Mouse (Mus musculus): ENCODE measurements around the gene Camk2d. TPM values are rescaled to one million over a fixed set of nuclear protein-coding genes. Genes with fewer than 3 reads are reported as not detected.

Gene Camk2d
- total RNA-seq, 1 experiment = 12.4 TPM

GRCm38 (mm10) chr3:126628380-126628779 is 32.3 kb downstream of the Camk2d start:
- Histone ChIP-seq H3K9ac (ENCODE audit: insufficient read depth, low read depth, low read length, poor library complexity, severe bottlenecking) (no peak overlapping the region), H3K36me3 (ENCODE audit: control insufficient read depth, insufficient read depth, low read length, poor library complexity, severe bottlenecking) (no peaks in the 10 kb centered on the region), H3K4me3 (ENCODE audit: insufficient read depth in 1 of 2, low read depth in 1 of 2, low read length in 2 of 2, poor library complexity in 1 of 2, severe bottlenecking in 1 of 2) (no peak overlapping the region), H3K27ac (ENCODE audit: insufficient read depth, low read depth, low read length, poor library complexity, severe bottlenecking) (no peak overlapping the region), H3K4me1 (ENCODE audit: control insufficient read depth in 2 of 2, insufficient read depth in 2 of 2, low read length in 2 of 2, poor library complexity in 1 of 2) (no peaks in the 10 kb centered on the region), H3K9me3 (ENCODE audit: control insufficient read depth, insufficient read depth, low read depth, low read length) (no peaks in the 10 kb centered on the region)
- TF ChIP-seq HCFC1 (IDR thresholded peaks at IDR 0.05; ENCODE audit: borderline replicate concordance, insufficient read depth, low read length) (no peak), ZNF384 (IDR thresholded peaks at IDR 0.05; ENCODE audit: low read depth, low read length) (no peak), CHD2 (IDR thresholded peaks at IDR 0.05; ENCODE audit: low read depth, low read length) (no peak), ZC3H11A (IDR thresholded peaks at IDR 0.05; ENCODE audit: borderline replicate concordance, low read depth, low read length) (no peak), MAFK (IDR thresholded peaks at IDR 0.05; ENCODE audit: insufficient read depth, low read depth, low read length) (no peak)
- in situ Hi-C loops (cut with MboI; ENCODE audit: low sequenced_read_pairs in 2 of 2, unreplicated experiment in 2 of 2) = no loop called here
- DNase-seq (ENCODE audit: low read depth, low spot score) = no peak

GRCm38 (mm10) chr3:126629040-126629439 is 32.9 kb downstream of the Camk2d start:
- in situ Hi-C loops (cut with MboI; ENCODE audit: low sequenced_read_pairs in 2 of 2, unreplicated experiment in 2 of 2) = no loop called here
- H3K9me3 ChIP-seq (ENCODE audit: control insufficient read depth, insufficient read depth, low read depth, low read length) = no peaks in the 10 kb centered on the region
- H3K27ac ChIP-seq (ENCODE audit: insufficient read depth, low read depth, low read length, poor library complexity, severe bottlenecking) = no peak overlapping the region
- no peak overlapping the region for H3K9ac ChIP-seq (ENCODE audit: insufficient read depth, low read depth, low read length, poor library complexity, severe bottlenecking)
- no peak overlapping the region for H3K4me3 ChIP-seq (ENCODE audit: insufficient read depth in 1 of 2, low read depth in 1 of 2, low read length in 2 of 2, poor library complexity in 1 of 2, severe bottlenecking in 1 of 2)
- H3K36me3 ChIP-seq (ENCODE audit: control insufficient read depth, insufficient read depth, low read length, poor library complexity, severe bottlenecking) = no peaks in the 10 kb centered on the region
- TF ChIP-seq MAFK (IDR thresholded peaks at IDR 0.05; ENCODE audit: insufficient read depth, low read depth, low read length) = no peak
- no peak for TF ChIP-seq CHD2 (IDR thresholded peaks at IDR 0.05; ENCODE audit: low read depth, low read length)
- H3K4me1 ChIP-seq (ENCODE audit: control insufficient read depth in 2 of 2, insufficient read depth in 2 of 2, low read length in 2 of 2, poor library complexity in 1 of 2) = no peaks in the 10 kb centered on the region
- DNase-seq (ENCODE audit: low read depth, low spot score) = no peak

GRCm38 (mm10) chr3:126630111-126630869 is 34.2 kb downstream of the Camk2d start:
- no peaks in the 10 kb centered on the region for H3K4me1 ChIP-seq (ENCODE audit: control insufficient read depth in 2 of 2, insufficient read depth in 2 of 2, low read length in 2 of 2, poor library complexity in 1 of 2)
- no peak overlapping the region for H3K9ac ChIP-seq (ENCODE audit: insufficient read depth, low read depth, low read length, poor library complexity, severe bottlenecking)
- TF ChIP-seq ZC3H11A (IDR thresholded peaks at IDR 0.05; ENCODE audit: borderline replicate concordance, low read depth, low read length) = no peak
- no peak for TF ChIP-seq ZNF384 (IDR thresholded peaks at IDR 0.05; ENCODE audit: low read depth, low read length)
- TF ChIP-seq CHD2 (IDR thresholded peaks at IDR 0.05; ENCODE audit: low read depth, low read length) = no peak
- no peak for TF ChIP-seq MAFK (IDR thresholded peaks at IDR 0.05; ENCODE audit: insufficient read depth, low read depth, low read length)
- no peak for TF ChIP-seq HCFC1 (IDR thresholded peaks at IDR 0.05; ENCODE audit: borderline replicate concordance, insufficient read depth, low read length)
- no peaks in the 10 kb centered on the region for H3K36me3 ChIP-seq (ENCODE audit: control insufficient read depth, insufficient read depth, low read length, poor library complexity, severe bottlenecking)
- no peaks in the 10 kb centered on the region for H3K9me3 ChIP-seq (ENCODE audit: control insufficient read depth, insufficient read depth, low read depth, low read length)
- no peak for DNase-seq (ENCODE audit: low read depth, low spot score)
- in situ Hi-C loops (cut with MboI; ENCODE audit: low sequenced_read_pairs in 2 of 2, unreplicated experiment in 2 of 2) = no loop called here
- no peak overlapping the region for H3K27ac ChIP-seq (ENCODE audit: insufficient read depth, low read depth, low read length, poor library complexity, severe bottlenecking)
- H3K4me3 ChIP-seq (ENCODE audit: insufficient read depth in 1 of 2, low read depth in 1 of 2, low read length in 2 of 2, poor library complexity in 1 of 2, severe bottlenecking in 1 of 2) = no peak overlapping the region

- Histone ChIP-seq H3K9ac (ENCODE audit: insufficient read depth, low read depth, low read length, poor library complexity, severe bottlenecking) (no peak overlapping the region), H3K27ac (ENCODE audit: insufficient read depth, low read depth, low read length, poor library complexity, severe bottlenecking) (no peak overlapping the region), H3K4me3 (ENCODE audit: insufficient read depth in 1 of 2, low read depth in 1 of 2, low read length in 2 of 2, poor library complexity in 1 of 2, severe bottlenecking in 1 of 2) (no peak overlapping the region), H3K4me1 (ENCODE audit: control insufficient read depth in 2 of 2, insufficient read depth in 2 of 2, low read length in 2 of 2, poor library complexity in 1 of 2) (no peaks in the 10 kb centered on the region), H3K9me3 (ENCODE audit: control insufficient read depth, insufficient read depth, low read depth, low read length) (no peaks in the 10 kb centered on the region), H3K36me3 (ENCODE audit: control insufficient read depth, insufficient read depth, low read length, poor library complexity, severe bottlenecking) (no peaks in the 10 kb centered on the region)
- no peak for TF ChIP-seq ZC3H11A (IDR thresholded peaks at IDR 0.05; ENCODE audit: borderline replicate concordance, low read depth, low read length)
- TF ChIP-seq HCFC1 (IDR thresholded peaks at IDR 0.05; ENCODE audit: borderline replicate concordance, insufficient read depth, low read length) = no peak
- TF ChIP-seq ZNF384 (IDR thresholded peaks at IDR 0.05; ENCODE audit: low read depth, low read length) = no peak
- no peak for TF ChIP-seq MAFK (IDR thresholded peaks at IDR 0.05; ENCODE audit: insufficient read depth, low read depth, low read length)
- TF ChIP-seq CHD2 (IDR thresholded peaks at IDR 0.05; ENCODE audit: low read depth, low read length) = no peak
- in situ Hi-C loops (cut with MboI; ENCODE audit: low sequenced_read_pairs in 2 of 2, unreplicated experiment in 2 of 2) = no loop called here
- DNase-seq (ENCODE audit: low read depth, low spot score) = no peak
Observed at GRCm38 (mm10) chr3:126631583-126631982, 35.5 kb downstream of the Camk2d start.

- in situ Hi-C loops (cut with MboI; ENCODE audit: low sequenced_read_pairs in 2 of 2, unreplicated experiment in 2 of 2) = no loop called here
- TF ChIP-seq ZNF384 (IDR thresholded peaks at IDR 0.05; ENCODE audit: low read depth, low read length) = no peak
- no peak for TF ChIP-seq MAFK (IDR thresholded peaks at IDR 0.05; ENCODE audit: insufficient read depth, low read depth, low read length)
- TF ChIP-seq CHD2 (IDR thresholded peaks at IDR 0.05; ENCODE audit: low read depth, low read length) = no peak
- TF ChIP-seq HCFC1 (IDR thresholded peaks at IDR 0.05; ENCODE audit: borderline replicate concordance, insufficient read depth, low read length) = no peak
- TF ChIP-seq ZC3H11A (IDR thresholded peaks at IDR 0.05; ENCODE audit: borderline replicate concordance, low read depth, low read length) = no peak
- no peaks in the 10 kb centered on the region for H3K4me1 ChIP-seq (ENCODE audit: control insufficient read depth in 2 of 2, insufficient read depth in 2 of 2, low read length in 2 of 2, poor library complexity in 1 of 2)
- H3K9ac ChIP-seq (ENCODE audit: insufficient read depth, low read depth, low read length, poor library complexity, severe bottlenecking) = no peak overlapping the region
- no peaks in the 10 kb centered on the region for H3K36me3 ChIP-seq (ENCODE audit: control insufficient read depth, insufficient read depth, low read length, poor library complexity, severe bottlenecking)
- no peak overlapping the region for H3K27ac ChIP-seq (ENCODE audit: insufficient read depth, low read depth, low read length, poor library complexity, severe bottlenecking)
- no peak overlapping the region for H3K4me3 ChIP-seq (ENCODE audit: insufficient read depth in 1 of 2, low read depth in 1 of 2, low read length in 2 of 2, poor library complexity in 1 of 2, severe bottlenecking in 1 of 2)
- no peak for DNase-seq (ENCODE audit: low read depth, low spot score)
- H3K9me3 ChIP-seq (ENCODE audit: control insufficient read depth, insufficient read depth, low read depth, low read length) = no peaks in the 10 kb centered on the region
Observed at GRCm38 (mm10) chr3:126632580-126632979, 36.5 kb downstream of the Camk2d start.
